Mouse (Mus musculus) C2C12 (cell line): ENCODE data around the gene Ppib. TPM values are rescaled to one million over a fixed set of nuclear protein-coding genes. Genes with fewer than 3 reads are reported as not detected.

ENCODE experiments used
- H3K27me3 ChIP-seq: one replicate; pipeline ENCODE4 v1.6.1; 2011; ENCODE audit not compliant: control insufficient read depth, insufficient read depth, insufficient read length
- H3K36me3 ChIP-seq: one replicate; pipeline ENCODE4 v1.6.1; 2011; ENCODE audit not compliant: control insufficient read depth, insufficient read depth
- H3K4me3 ChIP-seq: one replicate; pipeline ENCODE4 v1.5.1; 2011; ENCODE audit warnings: mild to moderate bottlenecking, control low read depth; ENCODE audit not compliant: poor library complexity, insufficient read depth, severe bottlenecking
- H3K79me2 ChIP-seq: one replicate; pipeline ENCODE4 v1.6.1; 2011; ENCODE audit not compliant: control insufficient read depth, insufficient read depth
- H3K79me3 ChIP-seq: one replicate; pipeline ENCODE4 v1.6.1; 2011; ENCODE audit warnings: low read depth, control low read depth
- H3ac ChIP-seq: one replicate; pipeline ENCODE3; 2011; ENCODE audit warnings: low read depth; ENCODE audit not compliant: control insufficient read depth, insufficient read length
- CEBPB ChIP-seq: IDR thresholded peaks from one replicate; pipeline ENCODE4 v1.6.1; 2011; ENCODE audit warnings: low read depth, mild to moderate bottlenecking, control low read depth, moderate library complexity
- CTCF ChIP-seq: IDR thresholded peaks from one replicate; pipeline ENCODE4 v1.5.1; 2011; ENCODE audit not compliant: control insufficient read depth, insufficient read depth, insufficient read length
- FOSL1 ChIP-seq: IDR thresholded peaks from one replicate; pipeline ENCODE4 v1.8.0; 2011; ENCODE audit warnings: mild to moderate bottlenecking, low read length; ENCODE audit not compliant: poor library complexity, insufficient read depth, severe bottlenecking
- MAX ChIP-seq: IDR thresholded peaks from one replicate; pipeline ENCODE4 v1.6.1; 2011; ENCODE audit warnings: mild to moderate bottlenecking, control low read depth
- MYOD1 ChIP-seq: IDR thresholded peaks from one replicate; pipeline ENCODE4 v1.6.1; 2011; ENCODE audit warnings: low read depth; ENCODE audit not compliant: control insufficient read depth, insufficient read length
- MYOG ChIP-seq: IDR thresholded peaks from one replicate; pipeline ENCODE4 v1.6.1; 2011; ENCODE audit not compliant: control insufficient read depth, insufficient read length; ENCODE audit errors: extremely low read depth
- USF1 ChIP-seq: IDR thresholded peaks from one replicate; pipeline ENCODE4 v1.6.1; 2011; ENCODE audit warnings: low read depth, mild to moderate bottlenecking, control low read depth, moderate library complexity
- polyA plus RNA-seq: library from polyadenylated mRNA; unstranded; fragments of >200 nt; fragmentation: generic; extraction: Trizol; gene quantifications from one replicate; pipeline ENCODE4 v1.2.1, GENCODE M21; 2012; ENCODE audit warnings: missing spikeins

Ppib gene
- polyA plus RNA-seq, 1 experiment, result 781 TPM

DNA sequence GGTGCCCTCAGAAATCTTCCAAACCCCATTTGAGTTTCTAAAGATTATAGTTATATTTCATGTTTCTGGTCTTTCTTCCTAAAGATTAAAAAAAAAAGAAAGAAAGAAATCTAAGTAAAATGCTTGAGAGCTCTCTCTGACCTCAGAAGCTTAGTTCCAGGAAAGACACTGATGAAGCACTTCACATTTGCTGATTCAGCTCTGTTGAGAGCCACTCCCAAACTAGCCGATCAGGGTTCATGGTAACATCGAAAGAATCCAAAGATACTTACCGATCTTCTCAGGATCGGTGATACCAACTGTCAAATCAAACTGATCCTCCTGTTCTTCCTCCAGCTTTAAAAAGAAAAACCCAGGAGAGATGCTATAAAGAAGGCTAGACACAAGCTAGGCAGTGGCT is 44.6 kb downstream of the Ppib start:
- no peak for TF ChIP-seq CEBPB
- no peak for TF ChIP-seq MYOD1
- no peak for TF ChIP-seq MAX
- no peak for TF ChIP-seq CTCF
- TF ChIP-seq USF1, result no peak
- no peak for TF ChIP-seq FOSL1
- no peak for TF ChIP-seq MYOG
- Histone ChIP-seq H3K79me2 (no peaks in the 10 kb centered on the region), H3K4me3 (no peak overlapping the region), H3K27me3 (no peaks in the 10 kb centered on the region), H3K79me3 (no peaks in the 10 kb centered on the region), H3ac (no peak overlapping the region), H3K36me3 (peaks cover 64% of the 10 kb centered on the region)

DNA sequence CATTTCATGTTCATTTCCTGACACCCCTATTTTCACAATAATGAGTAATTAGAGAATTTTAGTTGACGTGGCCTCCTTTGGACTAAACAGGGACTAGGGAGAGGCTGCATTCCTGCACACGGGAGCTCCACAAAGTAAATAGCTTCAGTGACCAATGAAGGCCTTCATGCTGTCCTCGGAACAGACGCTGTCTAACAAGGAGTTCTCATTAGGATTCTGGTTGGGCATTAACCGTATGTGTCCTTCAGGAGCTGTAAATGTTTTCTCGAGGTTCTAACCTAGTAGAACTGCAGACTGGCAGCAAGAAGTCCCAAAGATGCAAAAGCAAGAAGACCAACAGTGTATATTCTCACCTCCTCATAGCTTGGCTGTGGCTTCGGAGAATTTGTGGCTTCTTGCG is 45.1 kb downstream of the Ppib start:
- H3K36me3 ChIP-seq, result peaks cover 65% of the 10 kb centered on the region
- no peak overlapping the region for H3K4me3 ChIP-seq
- no peaks in the 10 kb centered on the region for H3K79me3 ChIP-seq
- no peaks in the 10 kb centered on the region for H3K27me3 ChIP-seq
- no peaks in the 10 kb centered on the region for H3K79me2 ChIP-seq
- TF ChIP-seq MYOG (no peak), CTCF (no peak), FOSL1 (no peak), MYOD1 (no peak), CEBPB (no peak), USF1 (no peak), MAX (no peak)
- no peak overlapping the region for H3ac ChIP-seq

DNA sequence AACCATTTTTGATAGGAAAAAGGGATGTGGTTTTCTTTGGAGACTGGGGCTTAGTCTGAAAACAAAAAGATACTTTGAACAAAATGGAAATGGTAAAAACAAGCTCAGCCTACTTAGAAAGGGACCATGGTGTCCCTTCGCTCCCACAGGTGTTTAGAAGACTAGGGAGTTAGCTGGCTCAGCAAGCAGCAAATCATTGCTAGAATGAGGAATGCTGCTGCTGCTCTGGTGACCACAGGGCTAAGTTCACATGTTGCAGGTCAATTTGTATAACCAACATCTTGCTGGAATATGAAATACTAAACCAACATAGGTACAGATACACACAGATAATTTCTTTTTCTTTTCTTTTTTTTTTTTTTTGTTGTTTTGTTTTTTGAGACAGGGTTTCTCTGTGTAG is 49.6 kb downstream of the Ppib start:
- no peaks in the 10 kb centered on the region for H3K79me3 ChIP-seq
- H3K36me3 ChIP-seq, result peaks cover 45% of the 10 kb centered on the region
- no peak overlapping the region for H3K4me3 ChIP-seq
- no peak overlapping the region for H3ac ChIP-seq
- no peaks in the 10 kb centered on the region for H3K27me3 ChIP-seq
- TF ChIP-seq FOSL1 (no peak), USF1 (no peak), MYOG (no peak), CEBPB (no peak), CTCF (no peak), MAX (no peak)
- peaks cover 10% of the 10 kb centered on the region for H3K79me2 ChIP-seq

DNA sequence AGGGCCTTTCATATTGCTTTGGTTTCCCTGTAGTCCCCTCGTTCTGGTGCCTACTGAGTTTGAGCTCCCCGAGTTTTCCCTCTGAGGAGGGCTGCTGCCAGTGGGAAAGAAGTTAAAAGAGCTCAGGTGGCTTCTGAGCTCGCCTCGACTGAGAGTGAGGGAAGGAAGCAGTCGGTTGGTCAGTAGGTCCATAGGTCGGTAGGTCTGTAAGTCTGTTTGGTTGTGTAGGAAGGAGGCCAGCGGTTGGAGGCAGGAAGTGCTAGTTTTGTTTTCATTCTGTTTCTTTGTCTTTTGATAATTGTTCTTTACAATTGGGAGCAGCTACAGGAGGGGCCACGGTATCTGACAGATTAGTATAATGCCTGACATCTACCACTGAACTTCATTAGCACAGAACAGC is 50.1 kb downstream of the Ppib start:
- no peak overlapping the region for H3K4me3 ChIP-seq
- no peak overlapping the region for H3ac ChIP-seq
- peaks cover 15% of the 10 kb centered on the region for H3K79me2 ChIP-seq
- H3K79me3 ChIP-seq, result no peaks in the 10 kb centered on the region
- no peaks in the 10 kb centered on the region for H3K27me3 ChIP-seq
- peaks cover 40% of the 10 kb centered on the region for H3K36me3 ChIP-seq
- TF ChIP-seq USF1, result no peak
- no peak for TF ChIP-seq MAX
- no peak for TF ChIP-seq CEBPB
- no peak for TF ChIP-seq CTCF
- no peak for TF ChIP-seq FOSL1
- TF ChIP-seq MYOD1, result no peak
- TF ChIP-seq MYOG, result no peak

DNA sequence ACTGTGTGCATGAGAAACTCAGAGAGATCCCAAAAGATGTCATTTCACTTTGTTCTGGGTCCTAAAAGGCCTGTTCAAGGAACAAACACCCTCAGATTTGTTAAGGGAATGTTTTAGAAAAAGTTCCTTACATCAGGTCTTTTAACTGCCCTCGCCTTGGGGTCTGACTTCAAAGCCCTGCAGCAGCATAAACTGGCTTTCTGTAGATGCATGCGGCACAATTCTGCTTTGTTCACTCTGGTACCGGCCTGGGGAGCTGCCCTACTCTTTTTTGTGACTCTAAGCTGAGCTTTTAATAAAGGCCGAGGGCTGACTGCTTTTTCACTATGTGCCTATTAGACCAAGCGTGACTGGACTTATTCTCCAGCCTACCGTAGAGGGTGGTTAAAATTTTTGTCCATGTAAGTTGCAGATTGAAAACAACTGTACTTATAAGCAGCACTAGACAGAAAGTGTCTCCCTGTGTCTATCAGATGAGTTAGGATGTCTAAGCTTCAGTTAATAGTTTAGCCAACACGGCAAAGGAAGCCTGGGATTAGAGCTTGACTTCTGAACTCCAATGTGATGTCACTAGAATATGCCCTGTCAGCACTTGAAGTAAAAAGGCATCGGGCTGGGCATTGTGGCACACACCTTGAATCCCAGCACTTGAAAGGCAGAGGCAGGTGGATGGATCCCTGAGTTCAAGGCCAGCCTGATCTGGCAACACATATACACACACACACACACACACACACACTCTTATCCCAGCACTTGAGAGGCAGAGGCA is 50.8 kb downstream of the Ppib start:
- TF ChIP-seq CTCF, result no peak
- no peak for TF ChIP-seq FOSL1
- peaks cover 15% of the 10 kb centered on the region for H3K79me2 ChIP-seq
- no peaks in the 10 kb centered on the region for H3K27me3 ChIP-seq
- peaks cover 40% of the 10 kb centered on the region for H3K36me3 ChIP-seq
- no peaks in the 10 kb centered on the region for H3K79me3 ChIP-seq
- no peak overlapping the region for H3K4me3 ChIP-seq
- no peak overlapping the region for H3ac ChIP-seq

DNA sequence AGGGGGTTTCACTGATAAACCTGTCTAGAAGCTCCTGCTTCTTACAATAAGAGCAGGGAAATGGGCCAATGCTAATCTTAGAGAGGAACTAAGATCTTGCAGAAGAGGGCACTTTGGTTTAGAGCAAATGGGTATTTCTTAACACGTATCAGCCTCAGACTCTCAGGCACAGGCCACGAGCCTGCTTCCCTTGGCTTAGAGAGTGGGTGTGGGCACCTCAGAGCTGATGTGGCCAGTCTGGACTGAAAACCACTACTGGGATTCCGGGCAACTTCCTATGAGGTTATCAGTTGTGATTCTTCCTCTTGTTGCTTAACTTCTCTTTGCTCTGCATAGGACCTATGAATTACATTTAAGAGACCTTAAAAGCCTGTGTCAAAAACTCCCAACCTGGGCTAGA is 54.3 kb downstream of the Ppib start:
- peaks cover 23% of the 10 kb centered on the region for H3K36me3 ChIP-seq

More for the DNA sequence above, 54.3 kb downstream of the Ppib start:
- Histone ChIP-seq H3K79me3 (peaks cover 3% of the 10 kb centered on the region), H3K27me3 (no peaks in the 10 kb centered on the region), H3ac (no peak overlapping the region), H3K79me2 (peaks cover 46% of the 10 kb centered on the region), H3K4me3 (no peak overlapping the region)
- TF ChIP-seq MAX (no peak), MYOD1 (no peak), CTCF (no peak), MYOG (no peak), USF1 (no peak), CEBPB (no peak), FOSL1 (no peak)
